21 mouse cellular contexts compared by ENCODE assay signal in genomic region chr6:53917026-53917558, GRCm38 (mm10).
A peak's percentile ranks its signal among the peaks of the same experiment; 100 is the strongest.
DNase-seq lines count a peak whose midpoint lies in the region; ATAC-seq and TF ChIP-seq lines count a peak whose summit lies in the region.
"Had no signal": no experiment of that assay in that cellular context is flagged by ENCODE, and none has a peak within 500 bp of the region (broad histone marks: within the 10 kb centered on the region; RNA-seq: fewer than 3 reads in every experiment).

No protein-coding gene starts in this region.

- TF ChIP-seq CTCF in lung, postnatal 0 days (IDR thresholded peaks at IDR 0.05) = no peak
- no peak for TF ChIP-seq CTCF in lung, adult 2 months (IDR thresholded peaks at IDR 0.05; ENCODE audit: insufficient read depth, low read length)

- H3K4me2 ChIP-seq in lung, postnatal 0 days (replicated peaks; ENCODE audit: low read depth, low read length) = no peak overlapping the region
- H3K4me2 ChIP-seq: embryonic facial prominence, embryonic 13.5 days; embryonic facial prominence, embryonic 15.5 days; forebrain, embryonic 12.5 days had no signal

- H3K4me3 ChIP-seq in lung, postnatal 0 days (ENCODE audit: low read depth, low read length) = no peak overlapping the region
- no peak overlapping the region for H3K4me3 ChIP-seq in lung, adult 2 months (replicated peaks; ENCODE audit: extremely low read depth, low read depth, low read length)
- H3K4me3 ChIP-seq: embryonic facial prominence, embryonic 13.5 days; embryonic facial prominence, embryonic 15.5 days; erythroblast, embryonic 14.5 days; forebrain, embryonic 10.5 days; forebrain, embryonic 12.5 days had no signal

- peak; percentile 62 for DNase-seq in lung, postnatal 0 days (ENCODE audit: low spot score)
- DNase-seq in lung, adult 2 months = no peak
- DNase-seq in lung, postnatal 36 days = peak; percentile 58
- DNase-seq in lung, postnatal 10 days = no peak
- DNase-seq: adrenal gland, adult 2 months; adrenal gland, postnatal 10 days; adrenal gland, postnatal 25 days; cerebellum, adult 11 months; cerebellum, adult 18-20 months; cerebellum, adult 8-10 months; cerebellum, adult 9-11 months; cerebellum, postnatal 14 days; cerebellum, postnatal 36 days; embryo, embryonic 11 days had no signal

- WGBS in lung, postnatal 0 days = 74% methylated on average over 6 of the region's 6 CpGs
- WGBS in lung, adult 2 months = 74% methylated on average over 6 of the region's 6 CpGs

- no peaks in the 10 kb centered on the region for H3K4me1 ChIP-seq in lung, postnatal 0 days (ENCODE audit: insufficient read depth, low read depth, low read length)
- no peaks in the 10 kb centered on the region for H3K4me1 ChIP-seq in lung, adult 2 months (ENCODE audit: control insufficient read depth, insufficient read depth, low read length)
- H3K4me1 ChIP-seq: embryonic facial prominence, embryonic 15.5 days had no signal

- ATAC-seq in lung, postnatal 0 days = no peak; the same call in 1 of the 2 replicates
- ATAC-seq: forebrain, embryonic 14.5 days; forebrain, embryonic 16.5 days had no signal

- H3K27me3 ChIP-seq in lung, postnatal 0 days (replicated peaks; ENCODE audit: insufficient read depth, low read length) = no peaks in the 10 kb centered on the region
- H3K27me3 ChIP-seq: embryonic facial prominence, embryonic 13.5 days; embryonic facial prominence, embryonic 15.5 days had no signal

- TF ChIP-seq EP300 in lung, postnatal 0 days (IDR thresholded peaks at IDR 0.05) = no peak

- H3K27ac ChIP-seq in lung, postnatal 0 days (ENCODE audit: low read length) = no peak overlapping the region
- H3K27ac ChIP-seq: embryonic facial prominence, embryonic 13.5 days; embryonic facial prominence, embryonic 15.5 days; forebrain, embryonic 10.5 days; forebrain, embryonic 12.5 days had no signal

- no peaks in the 10 kb centered on the region for H3K36me3 ChIP-seq in lung, postnatal 0 days (ENCODE audit: insufficient read depth, low read length)
- H3K36me3 ChIP-seq: embryonic facial prominence, embryonic 13.5 days; embryonic facial prominence, embryonic 15.5 days; forebrain, embryonic 10.5 days; forebrain, embryonic 12.5 days had no signal

- no peaks in the 10 kb centered on the region for H3K9me3 ChIP-seq in lung, postnatal 0 days (ENCODE audit: low read length)
- H3K9me3 ChIP-seq: embryonic facial prominence, embryonic 13.5 days; embryonic facial prominence, embryonic 15.5 days; forebrain, embryonic 10.5 days; forebrain, embryonic 12.5 days had no signal

- no peak for TF ChIP-seq POLR2A in lung, adult 2 months (IDR thresholded peaks at IDR 0.05; ENCODE audit: borderline replicate concordance, extremely low read depth, low read depth, low read length)

- H3K9ac ChIP-seq in lung, postnatal 0 days (replicated peaks; ENCODE audit: low read depth) = no peak overlapping the region
- H3K9ac ChIP-seq: embryonic facial prominence, embryonic 13.5 days; embryonic facial prominence, embryonic 15.5 days; forebrain, embryonic 12.5 days had no signal

Comparison
In these comparisons a context has a peak if more than half of its experiments do, and no peak if none do; other contexts are left out.
1. DNase-seq: peak in lung, postnatal 0 days (single experiment) and lung, postnatal 36 days (single experiment); none in lung, adult 2 months (single experiment) and lung, postnatal 10 days (single experiment).